Mouse (Mus musculus) hindbrain, embryonic 15.5 days (tissue): ENCODE results near the gene Apon. TPM values are rescaled to one million over a fixed set of nuclear protein-coding genes. Genes with fewer than 3 reads are reported as not detected.
"Not testable (repeated sequence)": the region's sequence is repeated elsewhere in the genome, so short reads cannot be mapped to it uniquely, and the experiment has no call there.

ENCODE experiments used
- ATAC-seq: fragments of 200-750 bp; cut with Nextera tagmentation; 2 replicates; pipeline ENCODE4 v1.8.0; 2017; ENCODE audit warnings: low read depth, moderate number of reproducible peaks, moderate TSS enrichment; ENCODE audit not compliant: low FRiP score
- H3K27ac ChIP-seq: fragments of 300-500 bp; sonication (generic); replicated peaks from 2 replicates; pipeline ENCODE4 v1.5.1; 2015; ENCODE audit warnings: mild to moderate bottlenecking, inconsistent platforms
- H3K27me3 ChIP-seq: fragments of 300-500 bp; sonication (generic); 2 replicates; pipeline ENCODE4 v1.6.1; 2015; ENCODE audit warnings: control low read depth, inconsistent platforms
- H3K36me3 ChIP-seq: fragments of 300-500 bp; sonication (generic); 2 replicates; pipeline ENCODE4 v1.6.1; 2015; ENCODE audit warnings: control low read depth, inconsistent platforms
- H3K4me1 ChIP-seq: fragments of 300-500 bp; sonication (generic); replicated peaks from 2 replicates; pipeline ENCODE4 v1.6.1; 2015; ENCODE audit warnings: control low read depth, inconsistent platforms
- H3K4me2 ChIP-seq: fragments of 300-500 bp; sonication (generic); 2 replicates; pipeline ENCODE4 v1.6.1; 2015; ENCODE audit warnings: moderate library complexity, mild to moderate bottlenecking, inconsistent platforms
- H3K4me3 ChIP-seq: fragments of 300-500 bp; sonication (generic); 2 replicates; pipeline ENCODE4 v1.5.1; 2015; ENCODE audit warnings: mild to moderate bottlenecking, inconsistent platforms
- H3K9ac ChIP-seq: fragments of 300-500 bp; sonication (generic); 2 replicates; pipeline ENCODE4 v1.6.1; 2015; ENCODE audit warnings: inconsistent platforms
- H3K9me3 ChIP-seq: fragments of 300-500 bp; sonication (generic); 2 replicates; pipeline ENCODE4 v1.6.1; 2016; ENCODE audit warnings: control low read depth, inconsistent platforms
- WGBS: fragments of 180-500 bp; shearing (Covaris S2); methylation state at CpG from one replicate; pipeline ENCODE4 v1.1.7; 2015; 5-methylcytosine and 5-hydroxymethylcytosine counted together
- polyA plus RNA-seq: library from polyadenylated mRNA; unstranded; fragments of >200 nt; fragmentation: Nextera tagmentation; extraction: Ambion mirVana; gene quantifications from 2 replicates; pipeline ENCODE4 v1.2.1, GENCODE M21; 2015

The Apon gene
- 0.14 TPM in 1 of 2 replicates, not detected in the other for polyA plus RNA-seq

GRCm38 (mm10) chr10:128253677-128254255 is at the start of gene Apon:
Gene Apon (plus strand): TSS chr10:128254096.
- Histone ChIP-seq H3K27me3 (no peaks in the 10 kb centered on the region), H3K4me3 (no peak within 1 kb of the TSS), H3K9ac (no peak within 1 kb of the TSS), H3K36me3 (peaks cover 20% of the 10 kb centered on the region), H3K4me1 (no peaks in the 10 kb centered on the region), H3K9me3 (no peaks in the 10 kb centered on the region), H3K27ac (no peak within 1 kb of the TSS), H3K4me2 (no peak within 1 kb of the TSS)
- WGBS = 88% methylated on average over 4 of the region's 4 CpGs
- no peak for ATAC-seq

DNA sequence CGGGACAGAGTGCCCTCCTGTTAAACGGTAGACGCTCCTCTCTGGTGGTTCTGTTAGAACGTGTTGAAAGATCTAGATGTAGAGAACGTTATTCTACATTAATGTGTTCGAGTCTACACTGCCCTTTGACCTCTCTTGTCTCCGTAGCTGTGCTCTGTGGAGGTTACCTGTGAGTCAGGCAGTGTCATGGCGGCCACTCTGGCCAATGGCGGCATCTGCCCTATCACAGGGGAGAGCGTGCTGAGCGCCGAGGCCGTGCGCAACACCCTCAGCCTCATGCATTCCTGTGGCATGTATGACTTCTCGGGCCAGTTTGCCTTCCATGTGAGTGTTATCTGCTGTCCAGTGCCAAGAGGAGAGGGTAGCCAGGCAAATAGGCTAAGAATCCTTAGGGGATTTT is 49.0 kb upstream of the Apon start:
- Histone ChIP-seq H3K9ac (no peak overlapping the region), H3K4me3 (no peak overlapping the region), H3K27me3 (no peaks in the 10 kb centered on the region), H3K9me3 (no peaks in the 10 kb centered on the region), H3K4me1 (no peaks in the 10 kb centered on the region), H3K36me3 (no peaks in the 10 kb centered on the region), H3K4me2 (no peak overlapping the region), H3K27ac (no peak overlapping the region)
- 89% methylated on average over 15 of the region's 15 CpGs for WGBS
- no peak for ATAC-seq

DNA sequence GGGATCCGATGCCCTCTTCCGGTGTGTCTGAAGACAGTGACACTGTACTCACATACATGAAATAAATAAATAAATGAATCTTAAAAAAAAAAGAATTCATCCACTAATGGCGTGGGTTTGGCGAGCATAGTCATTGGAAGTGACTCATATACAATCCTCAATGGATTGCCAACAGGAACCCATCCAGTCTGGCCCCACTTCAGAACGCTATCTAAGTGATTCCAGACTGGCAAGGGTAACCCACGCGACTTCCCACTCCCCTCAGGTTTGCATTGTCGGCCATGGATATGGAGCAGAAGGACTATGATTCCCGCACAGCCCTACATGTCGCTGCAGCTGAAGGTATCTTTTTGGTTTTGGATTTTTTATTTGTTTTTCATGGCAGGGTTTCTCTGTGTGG is 45.6 kb upstream of the Apon start:
- no peaks in the 10 kb centered on the region for H3K9me3 ChIP-seq
- no peaks in the 10 kb centered on the region for H3K27me3 ChIP-seq
- H3K4me3 ChIP-seq = no peak overlapping the region
- H3K27ac ChIP-seq = no peak overlapping the region
- no peaks in the 10 kb centered on the region for H3K36me3 ChIP-seq
- H3K9ac ChIP-seq = no peak overlapping the region
- peaks cover 16% of the 10 kb centered on the region for H3K4me1 ChIP-seq
- ATAC-seq = no peak
- no peak overlapping the region for H3K4me2 ChIP-seq
- WGBS = 96% methylated on average over 10 of the region's 10 CpGs

- H3K4me1 ChIP-seq = peaks cover 17% of the 10 kb centered on the region
- H3K4me2 ChIP-seq = no peak overlapping the region
- no peak overlapping the region for H3K27ac ChIP-seq
- no peaks in the 10 kb centered on the region for H3K36me3 ChIP-seq
- no peak for ATAC-seq
- WGBS = 95% methylated on average over 11 of the region's 11 CpGs
- H3K27me3 ChIP-seq = 0 out of 2 replicates have a peak, but pooled peaks cover under 1% of the 10 kb centered on the region
- no peak overlapping the region for H3K4me3 ChIP-seq
- no peak overlapping the region for H3K9ac ChIP-seq
- H3K9me3 ChIP-seq = no peaks in the 10 kb centered on the region
These were observed 44.4 kb upstream of the Apon start for GRCm38 (mm10) chr10:128209311-128210009.

DNA sequence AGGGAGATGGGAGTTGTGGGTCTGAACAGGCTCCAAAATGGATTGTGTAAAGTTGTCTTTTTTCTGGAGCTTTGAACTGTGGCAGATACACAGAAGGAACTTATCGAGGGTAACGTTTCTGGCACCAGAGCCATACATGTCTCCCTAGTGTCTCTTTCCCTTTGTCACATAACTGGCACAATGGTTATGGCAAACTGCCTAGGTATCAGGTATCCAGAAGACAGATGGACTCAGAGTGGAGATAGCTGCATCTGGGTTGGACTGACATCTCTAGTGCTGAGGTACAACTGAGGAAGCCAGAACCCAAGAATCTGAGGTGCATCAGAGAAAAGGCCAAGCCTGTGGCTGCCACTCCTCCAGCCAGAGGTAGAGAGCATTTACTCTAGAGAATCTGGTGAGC is 43.8 kb upstream of the Apon start:
- Histone ChIP-seq H3K4me1 (peaks cover 17% of the 10 kb centered on the region), H3K36me3 (no peaks in the 10 kb centered on the region), H3K27ac (no peak overlapping the region), H3K27me3 (0 out of 2 replicates have a peak, but pooled peaks cover 3% of the 10 kb centered on the region), H3K4me2 (peak overlapping the region; percentile 89; the same call in 1 of the 2 replicates), H3K9ac (no peak overlapping the region), H3K4me3 (no peak overlapping the region), H3K9me3 (no peaks in the 10 kb centered on the region)
- no peak for ATAC-seq
- 89% methylated on average over 2 of the region's 2 CpGs for whole genome bisulfite sequencing

- Histone ChIP-seq H3K4me1 (peaks cover 17% of the 10 kb centered on the region), H3K27me3 (0 out of 2 replicates have a peak, but pooled peaks cover 3% of the 10 kb centered on the region), H3K4me3 (peak overlapping the region; percentile 50), H3K9me3 (no peaks in the 10 kb centered on the region), H3K27ac (peak overlapping the region; percentile 18; the same call in 1 of the 2 replicates), H3K36me3 (no peaks in the 10 kb centered on the region), H3K4me2 (peak overlapping the region; percentile 89), H3K9ac (peak overlapping the region; percentile 62)
- WGBS = 30% methylated on average over 14 of the region's 14 CpGs
- ATAC-seq = 0 out of 2 replicates have a peak, but pooled peaks have one; percentile 10
These were observed 42.9 kb upstream of the Apon start for GRCm38 (mm10) chr10:128210954-128211353.

DNA sequence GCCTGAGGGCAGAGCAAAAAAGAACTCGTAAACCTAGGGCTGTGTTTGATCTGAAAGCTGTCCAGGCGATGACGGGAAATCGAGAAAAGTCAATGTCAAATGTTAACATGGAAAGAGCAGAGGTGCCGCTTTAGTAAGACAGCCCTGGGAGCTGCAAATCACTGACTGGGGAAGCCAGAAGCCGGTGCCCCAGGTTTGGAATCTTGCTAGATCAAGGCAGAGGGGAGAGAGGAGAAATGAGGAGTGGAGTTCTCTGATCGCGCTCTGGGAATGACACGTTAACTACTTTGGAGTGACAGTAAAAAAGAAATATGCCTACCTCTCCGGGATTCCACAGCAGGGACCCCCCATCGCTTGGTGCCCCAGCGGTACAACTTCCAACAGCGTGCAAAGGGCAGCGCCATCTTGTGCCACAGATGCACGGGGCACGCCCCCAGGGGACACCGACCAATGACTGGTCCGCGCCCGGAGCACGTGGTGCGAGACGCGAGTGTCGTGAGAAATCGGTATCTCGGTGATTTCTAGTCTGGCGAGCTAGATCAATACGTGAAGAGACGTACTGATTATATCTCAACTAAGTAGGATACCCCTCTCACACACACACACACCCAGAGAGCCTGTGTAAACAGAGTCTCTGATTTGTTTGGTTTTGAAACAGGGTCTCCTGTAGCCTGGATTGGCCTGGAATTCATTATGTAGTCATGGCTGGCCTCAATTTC is 42.3 kb upstream of the Apon start, which contains the start of gene Spryd4:
Gene Spryd4 (minus strand): TSS at position 418 of the 719 bp plus-strand sequence.
- no peaks in the 10 kb centered on the region for H3K36me3 ChIP-seq
- 0 out of 2 replicates have a peak, but pooled peaks cover 3% of the 10 kb centered on the region for H3K27me3 ChIP-seq
- H3K4me3 ChIP-seq = peak within 1 kb of the TSS; percentile 50
- H3K9me3 ChIP-seq = no peaks in the 10 kb centered on the region
- ATAC-seq = peak; percentile 91
- peaks cover 17% of the 10 kb centered on the region for H3K4me1 ChIP-seq
- peak within 1 kb of the TSS; percentile 89 for H3K4me2 ChIP-seq
- peak within 1 kb of the TSS; percentile 62 for H3K9ac ChIP-seq
- peak within 1 kb of the TSS; percentile 37; the same call in 1 of the 2 replicates for H3K27ac ChIP-seq
- WGBS = under 1% methylated on average over 30 of the region's 30 CpGs

GRCm38 (mm10) chr10:128212148-128212547 is 41.7 kb upstream of the Apon start:
- Histone ChIP-seq H3K4me2 (peak overlapping the region; percentile 89), H3K4me1 (peaks cover 17% of the 10 kb centered on the region), H3K36me3 (no peaks in the 10 kb centered on the region), H3K27ac (peak overlapping the region; percentile 37; the same call in 1 of the 2 replicates), H3K4me3 (peak overlapping the region; percentile 50), H3K27me3 (0 out of 2 replicates have a peak, but pooled peaks cover 3% of the 10 kb centered on the region), H3K9ac (no peak overlapping the region), H3K9me3 (no peaks in the 10 kb centered on the region)
- 53% methylated on average over 6 of the region's 6 CpGs for WGBS
- ATAC-seq = no peak

DNA sequence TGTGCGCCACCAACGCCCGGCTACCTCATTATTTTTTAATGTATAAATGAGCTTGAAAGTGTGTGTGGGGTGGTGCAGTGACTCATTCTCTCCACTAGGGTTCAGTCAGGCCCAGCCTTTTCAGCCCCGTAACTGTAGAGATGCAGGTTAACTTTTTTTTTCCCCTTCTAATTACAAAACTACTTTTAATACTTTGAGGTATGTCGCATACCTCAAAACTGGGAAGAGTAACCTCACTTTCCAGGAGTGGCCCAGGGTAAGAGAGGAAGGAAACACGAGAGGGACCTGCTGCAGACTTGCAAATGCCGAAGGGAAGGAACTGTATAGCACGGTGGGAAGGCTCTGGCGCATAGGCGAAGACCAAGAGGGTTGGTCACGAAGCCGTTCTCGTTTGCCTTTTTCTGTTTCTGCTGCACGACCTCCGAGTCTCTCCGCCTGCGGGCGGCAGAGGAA is 41.0 kb upstream of the Apon start:
- Histone ChIP-seq H3K9ac (peak overlapping the region; percentile 14; the same call in 1 of the 2 replicates), H3K4me3 (peak overlapping the region; percentile 27), H3K9me3 (no peaks in the 10 kb centered on the region), H3K36me3 (no peaks in the 10 kb centered on the region), H3K4me2 (peak overlapping the region; percentile 52), H3K4me1 (peaks cover 17% of the 10 kb centered on the region), H3K27me3 (0 out of 2 replicates have a peak, but pooled peaks cover 3% of the 10 kb centered on the region), H3K27ac (no peak overlapping the region)
- 2% methylated on average over 18 of the region's 18 CpGs for WGBS
- ATAC-seq = no peak

DNA sequence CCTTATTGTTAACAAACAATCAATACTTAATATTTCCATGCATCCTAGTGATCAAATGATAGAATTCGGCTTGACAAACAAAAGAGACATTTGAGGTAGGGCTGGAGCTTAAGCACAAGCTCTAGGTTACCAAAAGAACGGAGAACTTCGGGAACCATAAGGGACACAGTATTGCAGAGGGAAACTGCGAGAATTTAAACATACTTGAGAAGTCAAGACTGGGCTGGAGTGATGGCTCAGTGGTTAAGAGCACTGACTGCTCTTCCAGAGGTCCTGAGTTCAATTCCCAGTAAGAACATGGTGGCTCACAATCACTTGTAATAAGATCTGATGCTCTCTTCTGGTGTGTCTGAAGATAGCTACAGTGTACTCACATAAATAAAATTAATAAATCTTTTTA is 39.8 kb upstream of the Apon start:
- H3K4me2 ChIP-seq = not testable (repeated sequence)
- WGBS = 93% methylated on average over 4 of the region's 4 CpGs

GRCm38 (mm10) chr10:128214981-128215380 is 38.9 kb upstream of the Apon start:
- Histone ChIP-seq H3K4me3 (no peak overlapping the region), H3K4me1 (peaks cover 17% of the 10 kb centered on the region), H3K9me3 (no peaks in the 10 kb centered on the region), H3K27me3 (0 out of 2 replicates have a peak, but pooled peaks cover 3% of the 10 kb centered on the region), H3K4me2 (no peak overlapping the region), H3K27ac (no peak overlapping the region), H3K9ac (no peak overlapping the region), H3K36me3 (no peaks in the 10 kb centered on the region)
- no peak for ATAC-seq
- WGBS = 87% methylated on average over 5 of the region's 5 CpGs

More for the DNA sequence above, 39.8 kb upstream of the Apon start:
- H3K4me3 ChIP-seq, H3K9ac ChIP-seq, H3K9me3 ChIP-seq, H3K27me3 ChIP-seq, H3K36me3 ChIP-seq, H3K27ac ChIP-seq, ATAC-seq: not testable (repeated sequence)
- peaks cover 17% of the 10 kb centered on the region for H3K4me1 ChIP-seq
